Mouse (Mus musculus) CD4-positive, CD25-positive, alpha-beta regulatory T cell, adult 2 months (primary cell): Measurements from ENCODE around the gene Abhd12b.

Experiments
- DNase-seq: peaks from one replicate; pipeline ENCODE4 v3.0.0-alpha.2; 2012; ENCODE audit warnings: low read depth, low spot score

The Abhd12b gene

GRCm38 (mm10) chr12:70153842-70154241 lies at the start of gene Abhd12b:
Abhd12b (plus strand) TSS chr12:70154142.
- DNase-seq, result no peak

DNA sequence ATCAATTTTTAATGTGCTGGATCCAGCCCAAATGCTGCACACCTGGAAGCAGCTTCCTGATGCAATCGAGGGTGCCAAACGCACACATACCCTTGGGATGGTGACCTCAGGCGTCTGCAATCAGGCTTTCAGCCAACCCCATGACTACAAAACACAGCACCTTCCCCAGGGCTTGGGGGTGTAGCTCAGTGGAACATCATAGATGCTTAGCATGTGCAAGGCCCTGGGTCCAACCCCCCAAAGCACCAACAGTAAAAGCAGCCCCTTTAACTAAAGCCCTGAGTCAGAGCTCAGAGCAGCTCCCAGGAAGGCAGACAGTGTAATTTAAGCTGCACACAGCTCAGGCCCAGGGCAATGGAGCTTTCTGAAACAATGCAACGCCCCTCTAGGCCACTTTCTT lies 49.7 kb upstream of the Abhd12b start:
- DNase-seq, result no peak

DNA sequence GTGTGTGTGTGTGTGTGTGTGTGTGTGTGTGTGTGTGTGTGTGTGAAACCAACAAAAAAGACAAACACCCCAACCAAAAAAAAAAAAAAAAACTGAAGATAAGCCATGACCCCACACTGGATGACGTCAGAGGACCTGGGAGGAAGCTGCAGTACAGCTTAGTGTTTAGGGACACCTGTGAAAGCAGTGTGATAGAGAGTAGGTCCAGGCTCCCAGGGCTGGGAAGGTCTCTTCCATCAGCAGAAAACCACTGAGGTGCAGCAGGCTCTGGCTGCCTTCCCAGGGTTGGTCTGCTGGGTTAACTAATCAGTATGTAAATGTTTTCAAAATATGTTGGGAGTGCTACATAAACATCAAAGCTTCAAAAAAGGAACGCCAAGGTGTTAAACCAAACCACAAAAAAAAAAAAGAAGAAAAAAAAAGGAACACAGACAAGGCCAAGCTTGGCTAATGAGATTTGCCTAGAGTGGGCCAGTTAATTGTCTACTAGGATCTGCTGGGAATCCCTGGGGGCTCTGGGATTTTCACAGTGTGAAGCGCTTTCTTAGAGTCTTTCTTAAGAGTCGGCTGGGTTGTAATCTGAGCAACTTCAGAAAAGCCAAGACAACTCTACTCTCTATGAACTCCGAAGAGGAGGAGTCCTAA lies 49.0 kb upstream of the Abhd12b start:
- DNase-seq, result peak; percentile 60

GRCm38 (mm10) chr12:70105885-70106284 lies 48.1 kb upstream of the Abhd12b start:
- DNase-seq, result no peak

DNA sequence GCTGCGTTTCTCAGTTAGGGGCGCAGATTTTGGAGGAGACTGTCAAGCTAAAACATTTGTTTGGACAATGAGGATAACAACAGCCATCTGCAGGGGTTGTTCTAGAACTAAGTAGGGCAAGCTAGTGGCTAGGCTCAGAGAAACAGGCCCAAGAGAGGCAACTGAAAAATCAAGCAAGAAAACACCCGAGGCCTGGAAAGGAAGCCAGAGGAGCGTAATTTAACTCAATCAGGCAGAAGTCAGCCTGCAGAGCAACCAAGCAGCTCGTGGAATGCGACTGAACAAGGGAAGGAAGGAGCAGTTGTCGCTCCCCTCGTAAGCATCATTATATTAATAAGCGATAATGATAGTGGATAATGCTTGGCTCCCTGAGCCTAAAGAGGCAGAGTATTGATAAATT lies 47.4 kb upstream of the Abhd12b start:
- DNase-seq, result no peak

DNA sequence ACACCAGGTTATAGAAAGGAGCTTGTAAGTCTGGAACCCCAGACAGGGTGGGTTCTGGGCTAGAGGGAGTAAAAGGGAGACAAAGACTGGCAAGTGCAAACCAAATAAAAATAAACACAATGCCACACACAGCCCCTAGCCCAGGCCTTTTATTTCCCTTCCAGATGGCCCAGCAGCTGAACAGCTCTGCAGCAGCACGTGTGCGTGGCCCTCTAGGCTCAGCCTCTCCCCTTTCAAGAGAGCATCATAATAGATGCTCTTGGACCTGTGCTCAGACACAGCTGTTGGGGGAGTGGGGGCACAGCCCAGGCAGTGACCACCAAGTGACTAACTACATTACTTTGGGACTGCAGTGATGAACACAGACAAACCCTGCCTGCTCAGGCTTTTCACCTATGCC lies 45.8 kb upstream of the Abhd12b start:
- no peak for DNase-seq

DNA sequence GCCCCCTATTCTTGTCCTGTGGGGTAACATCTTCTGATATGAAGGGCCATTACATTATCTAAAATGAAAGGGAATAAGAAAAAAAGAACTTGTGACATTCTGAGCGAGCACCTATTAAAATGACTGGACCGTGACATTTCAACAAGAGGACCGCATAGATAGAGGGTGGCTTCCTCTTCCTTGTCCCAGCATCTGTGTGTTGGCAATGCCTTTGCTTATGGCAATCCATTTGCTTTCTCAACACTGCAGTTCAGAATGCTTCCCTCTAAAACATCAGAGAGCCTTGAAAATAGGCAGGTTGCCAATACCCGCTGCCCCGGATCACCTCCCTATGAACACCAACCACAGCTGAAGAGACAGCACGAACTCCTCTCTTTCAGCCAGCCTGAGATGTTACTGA lies 44.0 kb upstream of the Abhd12b start:
- peak; percentile 37 for DNase-seq

DNA sequence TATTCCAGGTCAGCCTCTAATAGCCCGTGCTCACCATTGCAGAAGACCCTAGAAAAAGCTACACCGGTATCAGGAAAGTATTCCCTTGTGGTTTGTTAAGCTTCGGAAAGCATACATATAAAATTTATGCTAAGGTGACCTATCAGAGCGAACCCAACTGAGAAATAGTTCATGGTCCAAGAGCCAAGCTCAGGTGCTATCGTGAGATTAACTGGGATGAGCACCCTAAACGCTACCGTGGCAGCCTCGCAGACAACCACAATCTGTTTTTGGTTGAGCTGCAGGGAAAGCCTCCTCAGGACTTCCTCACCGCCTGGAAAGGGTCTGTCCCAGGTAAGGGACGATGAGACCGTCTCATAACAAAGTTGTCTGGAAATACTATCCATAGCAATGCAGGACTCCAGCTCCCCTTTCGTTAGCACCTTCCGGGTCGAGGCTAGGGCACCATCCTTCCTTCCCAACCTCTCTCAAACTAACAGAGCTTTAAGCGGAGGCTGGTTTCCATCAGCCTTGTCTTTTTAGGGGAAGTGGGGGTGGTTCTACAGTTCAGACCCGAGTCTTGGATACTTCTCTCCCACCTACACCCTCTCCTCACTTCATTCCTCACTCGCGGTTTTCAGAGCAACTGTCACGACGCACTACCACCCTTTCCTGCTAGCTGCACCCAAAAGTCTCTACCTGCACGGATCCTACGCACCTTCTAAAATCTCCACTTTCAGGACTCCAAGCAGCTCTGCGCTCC lies 43.4 kb upstream of the Abhd12b start:
- DNase-seq, result no peak

DNA sequence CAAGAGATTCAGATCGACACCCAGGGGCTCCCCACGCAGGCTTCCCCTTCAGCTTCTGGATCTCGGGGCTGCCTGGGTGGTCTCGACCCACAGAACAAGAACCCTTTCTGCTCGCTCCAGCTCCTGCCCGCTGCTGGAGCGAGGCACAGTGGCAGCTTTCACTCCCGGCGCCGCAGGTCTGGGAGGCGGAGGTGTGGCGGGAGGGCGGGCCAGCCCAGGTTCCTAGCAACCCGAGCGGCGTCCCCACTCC lies 42.9 kb upstream of the Abhd12b start:
- DNase-seq, result no peak

GRCm38 (mm10) chr12:70111367-70112089 lies 42.4 kb upstream of the Abhd12b start:
- DNase-seq, result peak; percentile 81

- DNase-seq, result no peak
Measured at GRCm38 (mm10) chr12:70112090-70112383, 41.9 kb upstream of the Abhd12b start.

GRCm38 (mm10) chr12:70113351-70113750 lies 40.6 kb upstream of the Abhd12b start, which contains the start of gene Nin:
Nin (minus strand) TSS chr12:70113717.
- DNase-seq, result no peak

DNA sequence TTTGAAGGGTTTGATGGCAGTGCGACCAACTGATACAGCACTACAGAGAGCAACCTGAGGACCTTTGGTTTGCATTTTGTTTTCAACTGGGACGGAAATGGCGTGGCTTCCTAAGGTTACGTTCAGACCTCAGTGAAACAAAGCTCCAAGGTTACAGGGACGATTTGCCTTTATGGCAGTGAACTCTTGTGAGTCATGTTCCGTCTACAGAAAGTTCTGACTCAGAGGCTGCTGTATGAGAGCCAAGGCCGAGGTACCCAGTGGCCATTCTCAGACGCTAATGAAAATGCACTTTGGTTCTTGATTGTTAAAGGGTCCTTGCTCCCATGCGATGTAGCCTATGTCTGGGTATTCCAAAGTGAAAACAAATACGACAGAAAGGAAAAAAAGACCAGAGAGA lies 36.8 kb upstream of the Abhd12b start:
- DNase-seq, result no peak

GRCm38 (mm10) chr12:70118721-70119345 lies 35.1 kb upstream of the Abhd12b start:
- no peak for DNase-seq

GRCm38 (mm10) chr12:70119552-70119951 lies 34.4 kb upstream of the Abhd12b start:
- DNase-seq, result no peak

- no peak for DNase-seq
Measured at GRCm38 (mm10) chr12:70126626-70127025, 27.3 kb upstream of the Abhd12b start.

- DNase-seq, result peak; percentile 69
Measured at GRCm38 (mm10) chr12:70129105-70129504, 24.8 kb upstream of the Abhd12b start.

DNA sequence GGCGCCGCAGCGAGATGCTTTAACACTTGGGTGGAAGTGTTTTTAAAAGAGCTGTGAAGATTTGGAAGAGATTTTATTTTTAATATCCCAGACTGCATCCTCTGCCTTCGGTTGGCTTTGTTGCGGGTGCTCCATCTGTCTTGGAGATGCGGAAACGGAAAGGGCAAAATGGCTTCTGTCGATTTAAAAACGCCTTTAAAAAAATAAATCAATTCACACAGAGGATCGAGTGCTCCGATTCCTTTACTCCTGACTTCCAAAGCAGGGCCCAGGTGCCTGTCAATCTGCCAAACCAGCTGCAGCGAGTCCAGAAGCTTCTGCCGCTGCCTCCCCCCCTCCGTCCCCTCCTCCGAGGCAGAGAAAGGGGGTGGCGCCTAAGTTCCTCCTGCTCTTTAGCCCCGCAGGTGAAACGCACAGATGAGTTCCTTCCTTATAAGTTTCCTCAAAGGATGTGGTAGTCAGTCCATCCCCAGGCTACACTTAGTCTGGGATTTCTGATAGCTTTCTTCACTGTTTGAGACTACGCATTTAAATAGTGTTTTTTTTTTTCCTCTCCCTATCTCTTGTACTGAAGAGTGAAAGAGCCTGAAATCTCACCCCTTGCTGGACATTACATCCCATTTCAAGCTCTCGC lies 22.8 kb upstream of the Abhd12b start:
- no peak for DNase-seq

DNA sequence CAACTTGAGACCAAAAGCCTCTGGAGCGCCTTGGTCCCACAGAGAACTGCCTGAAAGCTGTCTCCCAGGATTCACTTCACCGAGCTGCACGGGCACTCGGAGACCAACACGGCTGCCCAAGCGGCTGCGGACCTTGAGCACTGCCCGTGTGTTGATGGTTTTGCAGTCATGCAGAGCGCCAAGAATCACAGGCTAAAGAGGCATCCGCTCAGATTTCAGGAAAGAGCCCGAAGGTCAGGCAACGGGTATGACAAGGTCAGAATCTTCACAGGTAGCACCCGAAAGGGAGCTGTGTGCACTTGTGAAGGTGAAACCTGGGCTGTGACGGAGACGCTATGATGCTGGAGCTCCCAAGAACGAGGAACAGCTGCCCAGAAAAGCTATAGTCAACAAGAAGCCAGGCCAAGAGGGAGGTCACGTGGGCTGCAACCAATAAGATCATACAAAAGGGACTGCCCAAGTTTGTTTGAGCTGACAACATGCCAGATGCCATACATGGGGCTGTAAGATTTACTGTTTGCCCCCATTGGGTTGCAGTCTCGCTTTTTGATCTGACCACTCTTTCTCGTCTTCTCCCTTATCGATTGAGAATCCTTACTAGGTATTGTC lies 19.2 kb upstream of the Abhd12b start:
- DNase-seq, result no peak

DNA sequence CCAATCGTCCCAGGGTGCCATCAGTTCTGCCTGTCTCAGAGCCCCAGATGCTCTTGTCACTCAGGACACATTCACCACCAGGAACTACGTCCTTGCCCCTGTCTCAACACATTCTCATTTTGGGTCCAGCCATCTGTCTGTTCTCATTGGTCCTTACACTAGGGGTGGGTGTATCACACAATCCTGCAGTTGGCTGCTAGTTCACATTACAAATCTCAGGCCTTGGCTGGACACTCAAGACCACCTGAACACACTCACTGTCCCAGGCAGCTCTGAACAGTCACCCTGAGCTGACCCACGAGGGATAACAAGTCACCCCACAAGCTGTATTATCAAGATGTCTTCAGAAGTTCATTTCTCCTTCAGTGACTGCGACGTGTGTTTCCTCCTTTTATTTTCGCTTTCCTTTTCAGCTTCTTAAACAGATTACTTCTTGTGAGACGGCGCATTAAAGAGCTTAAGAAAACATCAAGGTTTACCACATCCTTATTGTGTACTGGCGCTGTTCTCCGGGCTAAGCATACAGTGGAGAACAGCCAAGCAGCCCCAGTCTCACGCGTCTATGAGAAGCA lies 17.7 kb upstream of the Abhd12b start:
- DNase-seq, result peak; percentile 89

DNA sequence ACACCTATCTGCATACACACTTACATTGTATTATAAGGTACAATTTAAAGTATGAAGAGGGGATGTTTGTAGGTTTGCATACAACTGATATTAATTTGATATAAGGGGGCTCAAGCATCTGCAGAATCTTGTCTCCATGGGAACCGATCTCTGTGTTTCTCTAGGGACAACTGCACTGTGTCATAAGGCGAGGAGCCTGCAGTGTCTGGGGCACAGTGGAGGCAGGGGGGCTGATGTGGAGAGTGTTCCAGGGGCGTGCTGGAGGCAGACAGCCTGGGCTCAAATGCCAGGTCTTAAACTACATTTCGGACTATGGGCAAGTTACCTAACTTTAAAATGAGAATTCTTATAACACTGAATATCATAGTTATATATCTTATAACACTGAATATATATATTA lies 16.8 kb upstream of the Abhd12b start:
- peak; percentile 22 for DNase-seq
